Mouse (Mus musculus) cortical plate, adult 2 months (tissue): ENCODE measurements around the gene Oaz1.

Source experiments
- CTCF ChIP-seq: fragments of 200-500 bp; IDR thresholded peaks from 2 replicates; pipeline ENCODE4 v1.5.1; 2011; ENCODE audit warnings: mild to moderate bottlenecking, control low read depth, low read length; ENCODE audit not compliant: insufficient read depth; ENCODE audit errors: extremely low read depth
- POLR2A ChIP-seq: fragments of 200-500 bp; IDR thresholded peaks from 2 replicates; pipeline ENCODE4 v1.6.1; 2011; ENCODE audit warnings: mild to moderate bottlenecking, low read length, control low read depth; ENCODE audit not compliant: insufficient read depth; ENCODE audit errors: extremely low read depth

- TF ChIP-seq CTCF: no peak
- peak; percentile 95 for TF ChIP-seq POLR2A
Observed at GRCm38 (mm10) chr10:80826151-80827062, at the start of gene Oaz1.
